Mouse (Mus musculus): ENCODE data around the gene Cmas.

GRCm38 (mm10) chr6:142732567-142733290 is 23.8 kb upstream of the Cmas start:
- TF ChIP-seq CTCF (IDR thresholded peaks at IDR 0.05; ENCODE audit: extremely low read depth, insufficient read length, insufficient replicate concordance, low read depth, low read length) (no peak), POLR2A (IDR thresholded peaks at IDR 0.05; ENCODE audit: low read depth, low read length) (no peak)

All from small intestine, adult 2 months (tissue).